Mouse (Mus musculus) cortical plate, adult 2 months (tissue): ENCODE measurements around the gene Syngap1.

Experiments
- CTCF ChIP-seq: fragments of 200-500 bp; IDR thresholded peaks from 2 replicates; pipeline ENCODE4 v1.5.1; 2011; ENCODE audit warnings: mild to moderate bottlenecking, control low read depth, low read length; ENCODE audit not compliant: insufficient read depth; ENCODE audit errors: extremely low read depth
- POLR2A ChIP-seq: fragments of 200-500 bp; IDR thresholded peaks from 2 replicates; pipeline ENCODE4 v1.6.1; 2011; ENCODE audit warnings: mild to moderate bottlenecking, low read length, control low read depth; ENCODE audit not compliant: insufficient read depth; ENCODE audit errors: extremely low read depth

DNA sequence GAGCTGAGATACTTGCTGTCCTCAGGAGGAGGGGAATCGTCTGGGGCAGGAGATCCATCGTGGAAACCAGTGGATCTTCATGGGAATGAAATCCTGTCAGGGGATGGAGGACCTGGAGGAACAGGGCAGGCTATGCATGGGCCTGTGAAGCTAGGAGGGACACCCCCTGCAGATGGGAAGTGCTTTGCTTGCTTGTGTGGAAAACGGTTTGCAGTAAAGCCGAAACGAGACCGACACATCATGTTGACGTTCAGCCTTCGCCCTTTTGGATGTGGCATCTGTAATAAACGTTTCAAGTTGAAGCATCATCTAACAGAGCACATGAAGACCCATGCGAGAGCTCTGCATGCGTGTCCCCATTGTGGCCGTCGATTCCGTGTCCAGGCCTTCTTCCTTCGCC lies 33.5 kb downstream of the Syngap1 start:
- TF ChIP-seq CTCF (no peak), POLR2A (no peak)
